Mouse (Mus musculus): ENCODE measurements at regions not wholly inside any gene's neighbourhood (a gene's known extent, or its start where the extent isn't known, plus 50 kb on each side); places are given as distances from the start of the nearest gene placed in this dataset.
"Not testable (repeated sequence)": the region's sequence is repeated elsewhere in the genome, so short reads cannot be mapped to it uniquely, and the experiment has no call there.

- DNase-seq (ENCODE audit: low spot score) = no peak
- H3K27ac ChIP-seq (replicated peaks) = no peak overlapping the region
- H3K4me3 ChIP-seq = no peak overlapping the region
- H3K4me1 ChIP-seq = no peaks in the 10 kb centered on the region
- H3K27me3 ChIP-seq (replicated peaks; ENCODE audit: low read depth, poor library complexity, severe bottlenecking) = no peaks in the 10 kb centered on the region; the same call in 1 of the 2 replicates
- H3K36me3 ChIP-seq (replicated peaks) = no peaks in the 10 kb centered on the region
- H3K9me3 ChIP-seq = no peaks in the 10 kb centered on the region
- 91% methylated on average over 3 of the region's 3 CpGs for WGBS
These were observed 86.9 kb upstream of the Irx2 start for GRCm38 (mm10) chr13:72541706-72542105.

GRCm38 (mm10) chr13:72557951-72558350 is 70.7 kb upstream of the Irx2 start:
- WGBS = 80% methylated on average over 8 of the region's 8 CpGs
- Histone ChIP-seq H3K27me3 (replicated peaks; ENCODE audit: low read depth, poor library complexity, severe bottlenecking) (no peaks in the 10 kb centered on the region), H3K36me3 (replicated peaks) (no peaks in the 10 kb centered on the region), H3K27ac (replicated peaks) (no peak overlapping the region), H3K4me1 (no peaks in the 10 kb centered on the region), H3K9me3 (no peaks in the 10 kb centered on the region), H3K4me3 (no peak overlapping the region)
- DNase-seq (ENCODE audit: low spot score) = no peak

- Histone ChIP-seq H3K4me1 (peaks cover 8% of the 10 kb centered on the region), H3K27me3 (replicated peaks; ENCODE audit: low read depth, poor library complexity, severe bottlenecking) (peaks cover 13% of the 10 kb centered on the region), H3K9me3 (no peaks in the 10 kb centered on the region), H3K27ac (replicated peaks) (no peak overlapping the region), H3K4me3 (no peak overlapping the region), H3K36me3 (replicated peaks) (no peaks in the 10 kb centered on the region)
- 22% methylated on average over 7 of the region's 7 CpGs for WGBS
- peak; percentile 58 for DNase-seq (ENCODE audit: low spot score)
These were observed 56.7 kb upstream of the Irx2 start for GRCm38 (mm10) chr13:72571871-72572270.

GRCm38 (mm10) chr13:72572846-72573245 is 55.8 kb upstream of the Irx2 start:
- 49% methylated on average over 1 of the region's 1 CpGs for WGBS
- Histone ChIP-seq H3K4me1 (peaks cover 8% of the 10 kb centered on the region), H3K9me3 (no peaks in the 10 kb centered on the region), H3K27me3 (replicated peaks; ENCODE audit: low read depth, poor library complexity, severe bottlenecking) (peaks cover 13% of the 10 kb centered on the region), H3K27ac (replicated peaks) (no peak overlapping the region), H3K4me3 (no peak overlapping the region), H3K36me3 (replicated peaks) (no peaks in the 10 kb centered on the region)
- no peak for DNase-seq (ENCODE audit: low spot score)

GRCm38 (mm10) chr13:72574126-72574525 is 54.5 kb upstream of the Irx2 start:
- H3K4me3 ChIP-seq; H3K36me3 ChIP-seq (replicated peaks); H3K9me3 ChIP-seq; H3K27ac ChIP-seq (replicated peaks); H3K4me1 ChIP-seq; DNase-seq (ENCODE audit: low spot score): not testable (repeated sequence)
- WGBS = 63% methylated on average over 4 of the region's 4 CpGs
- peaks cover 13% of the 10 kb centered on the region for H3K27me3 ChIP-seq (replicated peaks; ENCODE audit: low read depth, poor library complexity, severe bottlenecking)

GRCm38 (mm10) chr13:72576485-72576884 is 52.1 kb upstream of the Irx2 start:
- Histone ChIP-seq H3K27ac (replicated peaks) (no peak overlapping the region), H3K4me3 (no peak overlapping the region), H3K4me1 (peaks cover 6% of the 10 kb centered on the region), H3K9me3 (peaks cover 6% of the 10 kb centered on the region), H3K27me3 (replicated peaks; ENCODE audit: low read depth, poor library complexity, severe bottlenecking) (peaks cover 13% of the 10 kb centered on the region), H3K36me3 (replicated peaks) (no peaks in the 10 kb centered on the region)
- WGBS = 48% methylated on average over 6 of the region's 6 CpGs
- no peak for DNase-seq (ENCODE audit: low spot score)

- no peak overlapping the region for H3K4me3 ChIP-seq
- peaks cover 10% of the 10 kb centered on the region for H3K27me3 ChIP-seq (replicated peaks; ENCODE audit: low read depth, poor library complexity, severe bottlenecking)
- no peak for DNase-seq (ENCODE audit: low spot score)
- H3K4me1 ChIP-seq = no peaks in the 10 kb centered on the region
- H3K36me3 ChIP-seq (replicated peaks) = no peaks in the 10 kb centered on the region
- WGBS = 88% methylated on average over 3 of the region's 3 CpGs
- H3K27ac ChIP-seq (replicated peaks) = no peak overlapping the region
- peaks cover 6% of the 10 kb centered on the region for H3K9me3 ChIP-seq
These were observed 50.2 kb upstream of the Irx2 start for GRCm38 (mm10) chr13:72578416-72578815.
